Mouse (Mus musculus): ENCODE data around the gene Bpifb6.

Bpifb6 gene

DNA sequence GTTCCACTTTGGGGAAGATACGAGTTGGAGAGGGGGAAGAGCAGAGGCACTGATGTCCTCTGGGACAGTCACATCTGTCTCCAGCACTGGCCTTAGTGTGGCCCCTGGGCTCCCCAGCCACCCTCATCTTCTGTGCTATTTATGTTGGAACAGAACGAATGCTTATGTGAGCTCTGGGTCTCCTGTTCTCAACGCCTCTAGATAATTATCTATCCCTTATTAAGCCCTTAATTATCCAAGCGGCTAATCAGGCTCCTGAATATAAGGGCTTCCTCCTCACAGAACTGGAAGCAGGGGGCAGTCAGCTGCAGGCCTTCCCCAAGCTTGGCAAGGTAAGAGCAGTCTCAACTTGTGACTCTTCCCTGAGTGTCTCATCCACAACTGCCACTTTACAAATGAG, at the start of gene Bpifb6:
TSS of gene Bpifb6 (plus strand) at position 301 of the 400 bp plus-strand sequence.
- no peak for DNase-seq (ENCODE audit: low spot score)

DNA sequence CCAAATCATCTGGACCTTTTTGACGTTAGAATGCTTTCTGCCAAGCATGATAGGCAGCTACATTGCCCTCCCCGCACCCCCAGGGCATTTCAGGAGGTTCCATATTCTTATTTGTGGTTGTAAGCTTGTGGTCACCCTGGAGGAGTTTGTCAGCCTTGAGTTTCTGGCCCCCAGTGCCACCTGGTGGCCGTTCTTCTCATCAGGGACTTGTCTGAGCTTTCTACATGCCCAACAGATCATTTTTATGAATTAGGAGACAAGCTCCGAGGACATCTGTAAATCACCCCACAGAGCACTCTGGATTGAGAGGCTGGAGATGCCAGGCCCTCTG, 49.2 kb upstream of the Bpifb6 start:
- peak; percentile 25 for DNase-seq (ENCODE audit: low spot score)

DNA sequence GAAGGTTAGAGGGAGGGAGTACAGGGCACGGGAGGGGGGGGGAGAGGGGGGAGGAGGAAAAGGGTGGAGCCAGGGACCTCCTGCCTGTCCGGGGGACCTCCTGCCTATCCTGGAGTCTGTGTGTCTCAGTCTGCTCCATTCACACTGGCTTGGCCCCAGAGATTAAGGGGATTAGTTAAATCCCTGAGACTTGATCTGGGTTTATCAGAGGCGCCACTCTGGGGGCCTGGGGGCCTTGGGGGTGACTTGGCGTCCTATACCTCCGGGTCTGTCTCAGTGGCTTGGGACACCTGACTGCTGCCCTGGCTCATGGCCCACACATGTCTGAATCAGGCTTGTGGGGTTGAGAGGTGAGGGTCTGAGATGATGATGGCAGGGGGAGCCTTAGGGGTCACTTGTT, 46.6 kb upstream of the Bpifb6 start:
- no peak for DNase-seq (ENCODE audit: low spot score)

DNA sequence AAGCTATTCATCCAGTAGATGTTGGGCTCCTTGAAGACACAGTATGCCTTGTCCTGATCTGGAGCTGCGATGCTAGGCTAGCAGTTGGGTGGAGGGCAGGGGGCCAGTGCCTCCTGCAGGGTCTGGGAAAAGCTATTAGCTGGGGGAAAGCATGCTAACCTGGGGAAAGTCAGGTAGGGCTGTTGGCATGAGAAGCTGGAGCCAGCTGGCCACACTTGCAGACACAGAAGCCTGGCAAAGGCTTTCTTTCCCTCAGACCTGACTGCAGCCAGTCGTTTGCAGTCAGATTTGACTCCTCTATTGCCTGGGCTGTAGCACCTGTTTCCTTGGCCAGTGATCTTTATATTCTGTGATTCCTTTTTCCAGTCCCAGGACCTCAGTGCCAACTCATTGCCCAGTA, 40.6 kb upstream of the Bpifb6 start:
- DNase-seq (ENCODE audit: low spot score), result no peak

DNA sequence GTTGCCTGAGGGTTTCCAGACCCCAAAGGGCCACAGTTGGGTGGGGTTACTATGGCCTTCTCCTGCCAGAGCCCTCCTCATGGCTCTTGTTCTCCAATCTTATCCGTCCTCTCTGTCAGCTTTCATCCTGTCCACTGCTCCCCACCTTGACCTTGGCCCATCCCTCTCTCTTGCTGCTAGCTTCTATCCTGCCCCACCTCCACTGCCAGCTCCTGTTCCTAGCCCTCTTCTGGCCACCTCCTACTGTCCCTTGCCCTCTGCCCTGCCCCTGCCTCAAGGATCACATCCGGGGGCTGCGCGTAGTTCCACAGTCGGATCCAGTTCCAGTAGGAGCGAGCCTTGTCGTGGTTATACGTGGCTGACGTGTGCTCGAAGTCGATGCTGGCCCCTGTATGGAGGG, 39.9 kb upstream of the Bpifb6 start:
- no peak for DNase-seq (ENCODE audit: low spot score)

DNA sequence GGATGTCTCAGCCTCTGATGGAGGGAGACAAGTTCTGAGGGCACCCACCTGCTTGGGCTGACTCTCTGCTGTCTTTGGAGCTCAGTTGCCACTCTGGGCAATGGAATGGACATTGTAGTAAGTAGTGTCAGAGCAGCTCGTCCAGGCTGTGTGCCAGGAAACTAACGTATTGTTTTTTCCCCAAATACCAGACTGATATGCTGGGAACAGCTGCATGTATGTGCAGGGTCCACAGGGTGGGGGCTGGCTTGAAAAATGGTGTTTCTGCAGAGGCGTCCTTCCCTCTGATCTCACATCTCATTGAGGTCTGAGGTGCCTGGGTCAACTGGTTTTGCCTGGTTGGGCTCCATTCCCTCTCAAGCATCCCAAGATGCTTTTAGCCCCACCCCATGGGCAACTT, 39.5 kb upstream of the Bpifb6 start:
- no peak for DNase-seq (ENCODE audit: low spot score)

DNA sequence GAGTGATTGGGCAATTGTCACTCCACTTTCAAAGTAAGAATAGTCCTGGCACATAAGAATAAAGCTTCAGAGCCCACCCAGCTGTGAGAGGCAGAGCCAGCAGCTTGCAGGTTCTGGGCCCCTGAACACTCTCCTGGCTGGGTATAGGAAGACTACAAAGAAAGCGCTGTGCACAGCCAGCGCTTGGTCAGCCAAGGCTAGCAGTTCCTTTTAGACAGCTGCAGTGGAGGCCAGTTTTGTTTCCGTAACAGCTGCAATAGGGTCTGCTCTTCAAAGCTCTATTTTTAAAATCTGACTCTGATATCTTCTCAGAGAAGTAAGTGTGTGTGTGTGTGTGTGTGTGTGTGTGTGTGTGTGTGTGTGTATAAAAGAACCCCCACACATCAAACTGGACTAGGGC, 38.2 kb upstream of the Bpifb6 start:
- DNase-seq (ENCODE audit: low spot score), result no peak

DNA sequence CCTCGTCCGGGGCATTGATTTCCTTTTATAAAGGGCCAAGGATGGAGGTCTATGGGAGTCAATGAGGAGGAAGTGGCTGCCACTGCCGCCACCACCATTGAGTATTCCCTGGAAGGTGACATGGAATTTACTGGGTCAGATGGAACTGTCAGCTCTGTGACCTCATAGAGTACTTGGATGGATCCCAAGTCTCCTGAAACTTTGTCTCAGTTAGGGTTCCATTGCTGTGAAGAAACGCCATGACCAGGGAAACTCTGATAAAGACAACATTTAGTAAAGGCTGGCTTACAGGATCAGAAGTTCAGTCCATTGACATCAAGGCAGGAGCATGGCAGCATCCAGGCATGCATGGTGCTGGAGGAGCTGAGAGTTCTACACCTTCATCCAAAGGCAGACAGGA, 29.2 kb upstream of the Bpifb6 start, which contains the start of gene Sun5:
TSS of gene Sun5 (minus strand) at position 101 of the 400 bp plus-strand sequence.
- no peak for DNase-seq (ENCODE audit: low spot score)

DNA sequence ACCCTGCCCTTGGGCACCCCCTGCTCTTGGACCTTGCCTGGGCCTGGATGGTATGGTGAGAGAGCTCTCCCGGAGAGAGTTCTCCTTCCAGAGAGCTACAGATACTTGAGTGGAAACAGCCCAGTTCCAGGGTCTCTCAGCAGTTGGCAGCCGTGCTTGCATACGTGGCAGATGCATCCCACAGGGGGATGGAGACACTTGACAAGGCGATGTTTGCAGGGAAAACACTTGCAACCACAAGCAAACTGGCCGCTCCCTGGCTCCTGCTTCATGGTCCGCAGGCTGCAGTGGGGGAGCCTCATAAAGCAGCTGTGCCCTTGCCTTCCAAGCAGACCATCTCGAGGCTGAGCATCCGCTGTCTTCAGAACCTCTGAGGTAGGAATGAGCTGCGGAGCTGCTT, 25.4 kb upstream of the Bpifb6 start, which contains the start of gene Bpifb2:
TSS of gene Bpifb2 (plus strand) at position 301 of the 400 bp plus-strand sequence.
- no peak for DNase-seq (ENCODE audit: low spot score)

DNA sequence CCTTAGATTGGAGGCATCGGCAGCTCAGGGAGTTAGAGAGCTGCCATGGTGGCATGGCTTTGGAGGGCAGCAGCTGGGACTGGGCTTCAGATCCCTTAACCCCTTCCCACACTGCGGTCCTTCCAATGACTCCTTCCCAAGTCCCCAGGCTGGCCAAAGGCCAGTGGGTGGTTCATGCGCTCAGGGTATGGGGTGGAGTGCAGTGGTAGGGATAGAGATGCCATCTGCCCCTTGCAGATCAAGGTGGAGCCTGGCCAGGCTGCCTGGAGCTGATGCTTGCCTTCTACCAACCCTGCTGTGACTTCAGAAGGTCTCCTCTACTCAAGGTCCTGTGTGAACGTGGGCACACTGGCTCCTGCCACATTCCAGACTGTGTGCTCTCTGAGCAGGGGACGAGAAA, 1.1 kb upstream of the Bpifb6 start:
- no peak for DNase-seq (ENCODE audit: low spot score)

DNA sequence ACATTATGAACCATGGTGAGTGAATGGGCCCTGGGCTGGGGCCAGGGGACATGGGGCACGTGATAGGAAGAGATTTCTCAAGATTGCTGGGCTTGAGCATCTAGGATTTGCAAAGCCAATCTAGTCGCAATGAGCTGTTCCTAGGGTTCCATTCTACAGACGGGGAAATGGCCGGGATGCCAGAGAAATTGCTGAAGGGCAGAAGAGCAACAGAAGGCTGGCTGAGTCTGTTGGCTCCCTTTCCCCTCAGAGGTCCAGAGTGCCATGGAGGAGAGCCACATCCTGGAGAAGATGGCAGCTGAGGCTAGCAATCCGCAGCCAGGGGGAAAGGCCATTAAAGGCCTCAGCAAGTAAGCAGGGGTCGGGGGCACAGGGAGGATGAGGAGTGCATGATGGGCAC, 2.5 kb downstream of the Bpifb6 start:
- DNase-seq (ENCODE audit: low spot score), result no peak

DNA sequence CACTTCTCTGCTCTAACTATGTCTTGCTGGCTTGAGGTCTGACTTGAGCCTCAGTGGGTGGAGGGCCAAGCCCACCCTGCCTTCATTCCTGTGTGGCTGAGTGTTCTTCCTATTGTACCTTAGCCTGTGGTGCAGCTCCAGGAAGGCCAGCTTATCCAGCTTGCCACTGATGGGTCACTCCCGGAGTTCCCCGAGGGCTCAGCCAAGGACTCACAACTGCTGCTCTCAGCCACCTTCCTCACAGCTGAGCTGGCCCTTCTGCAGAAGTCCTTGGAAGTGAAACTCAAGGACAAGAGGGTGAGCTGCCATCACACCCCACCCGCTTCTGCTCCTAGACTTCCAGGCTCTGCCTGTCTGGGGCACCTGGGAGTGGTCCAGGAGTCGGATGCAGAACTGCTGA, 6.4 kb downstream of the Bpifb6 start:
- no peak for DNase-seq (ENCODE audit: low spot score)

DNA sequence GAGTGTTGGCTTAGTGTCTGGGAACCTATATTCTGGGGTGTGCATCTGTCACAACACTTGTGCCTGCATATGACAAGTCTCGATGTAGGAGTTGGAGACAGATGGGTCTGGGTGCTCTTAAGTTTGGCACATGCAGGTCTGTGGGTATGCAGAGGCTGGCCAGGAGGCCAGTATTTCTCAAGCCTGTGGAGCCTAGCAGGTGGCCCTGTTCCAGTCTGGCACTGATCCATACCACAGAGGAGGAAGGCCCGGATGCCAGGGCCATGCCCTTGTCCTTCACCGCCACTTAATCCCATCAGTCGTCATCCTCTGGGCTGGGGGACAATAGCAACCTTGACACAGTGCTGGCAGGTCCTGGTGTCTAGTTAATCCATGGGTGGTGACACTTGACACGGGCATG, 14.0 kb downstream of the Bpifb6 start:
- DNase-seq (ENCODE audit: low spot score), result no peak

DNA sequence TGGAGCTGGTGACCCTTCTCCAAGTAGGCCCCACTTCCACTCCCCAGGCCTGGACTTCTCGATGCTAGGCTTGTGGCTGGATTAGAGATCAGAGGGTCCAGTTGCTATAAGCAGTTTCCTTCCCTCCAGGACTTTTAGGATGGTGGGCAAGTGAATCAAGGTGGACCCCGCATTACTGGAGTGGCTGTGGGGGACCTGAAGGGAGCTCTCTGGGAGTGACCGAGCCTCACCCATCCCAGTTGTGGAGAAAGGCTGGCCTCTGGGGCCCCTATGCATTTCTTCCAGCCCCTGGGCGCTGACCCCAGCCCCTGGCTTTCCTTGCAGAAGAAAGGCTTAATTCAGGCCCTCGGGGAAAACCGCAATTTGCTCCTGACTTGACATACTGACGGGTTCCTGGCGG, 17.7 kb downstream of the Bpifb6 start, which contains the start of gene Bpifb3:
TSS of gene Bpifb3 (plus strand) at position 301 of the 400 bp plus-strand sequence.
- DNase-seq (ENCODE audit: low spot score), result no peak

DNA sequence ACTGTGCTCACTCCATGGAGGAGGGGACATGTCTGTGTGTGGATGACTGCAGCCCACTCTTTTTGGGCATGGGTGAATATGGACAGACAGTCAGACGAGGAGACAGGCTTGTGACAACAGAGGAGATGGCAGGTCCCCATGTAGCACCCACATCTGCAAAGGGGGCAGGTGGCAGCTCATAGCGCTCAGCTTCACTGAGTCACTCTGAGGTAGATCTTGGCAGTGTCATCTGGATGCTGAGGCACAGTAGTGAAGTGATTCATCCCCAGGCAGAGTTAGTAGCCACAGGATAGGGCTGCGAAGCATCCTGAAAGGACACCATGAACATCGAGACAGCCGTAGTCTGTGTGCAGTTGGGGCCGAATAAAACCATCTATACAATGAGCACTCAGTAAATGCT, 21.1 kb downstream of the Bpifb6 start:
- no peak for DNase-seq (ENCODE audit: low spot score)

DNA sequence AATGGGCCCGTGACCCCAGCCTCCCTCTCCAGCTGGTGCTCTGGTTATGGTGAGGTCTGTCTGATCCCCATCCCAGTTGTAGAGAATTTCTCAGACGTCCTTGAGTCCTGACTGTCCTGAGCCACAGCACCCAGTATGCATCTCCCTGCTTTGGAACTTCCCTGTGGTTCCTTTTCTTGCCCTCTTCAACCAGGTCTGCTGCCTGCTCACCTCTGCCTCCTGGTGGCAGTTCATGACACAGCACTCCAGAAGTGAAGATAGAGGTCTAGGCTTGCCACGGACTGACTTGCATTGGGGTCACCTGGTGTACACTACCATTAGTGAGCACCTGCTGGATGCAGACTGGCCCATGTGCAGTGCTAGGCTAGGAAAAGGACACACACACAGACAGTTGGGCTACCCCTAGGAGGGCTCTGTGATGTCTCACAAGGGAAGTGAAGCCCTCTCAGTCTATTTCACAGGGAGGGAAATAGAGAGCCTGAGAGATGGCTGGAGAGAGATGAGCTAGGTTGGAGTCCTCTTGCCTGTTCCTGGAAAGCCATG, 29.8 kb downstream of the Bpifb6 start:
- no peak for DNase-seq (ENCODE audit: low spot score)

DNA sequence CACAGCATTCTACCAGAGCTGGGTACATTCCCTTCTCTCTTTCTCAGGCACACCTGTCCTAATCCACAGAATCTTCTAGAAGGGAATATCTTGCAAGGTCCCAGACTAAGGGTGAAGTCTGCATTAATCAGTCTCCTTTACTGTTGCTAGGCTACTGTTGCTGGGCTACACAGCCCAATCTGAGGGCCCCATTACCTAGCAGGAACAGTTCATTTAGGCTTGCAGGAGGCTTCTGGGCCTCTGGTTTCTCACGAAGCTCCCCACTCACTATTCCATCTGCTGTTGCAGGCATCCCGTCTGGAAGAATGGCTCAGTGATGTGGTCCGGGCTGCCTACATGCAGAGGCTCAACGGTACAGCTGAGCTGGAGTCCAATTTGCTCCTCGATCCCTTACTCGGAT, 30.9 kb downstream of the Bpifb6 start:
- DNase-seq (ENCODE audit: low spot score), result no peak

DNA sequence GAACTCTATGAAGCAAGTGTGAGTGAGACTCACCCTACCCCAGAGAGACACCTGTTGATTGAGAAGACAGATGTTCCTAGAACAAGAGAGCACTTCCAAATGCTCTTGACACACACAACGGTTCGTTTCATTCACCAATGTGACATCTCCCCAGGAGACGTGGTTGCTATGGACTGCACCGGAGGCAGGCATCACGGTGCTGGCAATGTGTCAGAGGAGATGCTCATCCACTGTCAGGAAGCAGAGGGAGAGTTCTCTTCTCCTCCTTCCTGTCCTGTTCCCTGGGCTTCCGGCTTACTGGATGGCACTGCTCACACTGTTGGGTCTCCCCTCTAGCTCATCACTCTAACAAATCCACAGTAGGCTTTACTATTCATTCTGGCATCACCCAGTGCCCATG, 33.1 kb downstream of the Bpifb6 start:
- DNase-seq (ENCODE audit: low spot score), result no peak

DNA sequence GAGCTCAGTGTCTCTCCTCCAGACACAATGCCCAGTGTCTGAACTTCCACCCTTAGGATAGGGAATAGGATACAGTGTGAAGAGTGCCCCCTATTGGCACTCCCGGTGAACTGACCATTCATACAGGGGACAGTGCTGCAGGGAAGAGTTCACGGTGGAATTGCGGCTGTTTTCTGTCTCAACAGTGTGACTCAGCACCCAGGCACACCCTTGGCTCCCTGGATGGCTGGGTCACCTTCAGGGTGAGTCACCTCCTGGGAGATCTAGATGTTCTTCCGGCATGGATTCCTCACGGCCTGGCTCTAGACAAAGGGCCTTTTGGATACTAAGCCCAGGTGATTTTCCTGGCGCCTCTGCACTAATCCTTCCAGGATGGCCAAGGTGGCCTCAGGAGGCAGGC, 35.2 kb downstream of the Bpifb6 start:
- no peak for DNase-seq (ENCODE audit: low spot score)

DNA sequence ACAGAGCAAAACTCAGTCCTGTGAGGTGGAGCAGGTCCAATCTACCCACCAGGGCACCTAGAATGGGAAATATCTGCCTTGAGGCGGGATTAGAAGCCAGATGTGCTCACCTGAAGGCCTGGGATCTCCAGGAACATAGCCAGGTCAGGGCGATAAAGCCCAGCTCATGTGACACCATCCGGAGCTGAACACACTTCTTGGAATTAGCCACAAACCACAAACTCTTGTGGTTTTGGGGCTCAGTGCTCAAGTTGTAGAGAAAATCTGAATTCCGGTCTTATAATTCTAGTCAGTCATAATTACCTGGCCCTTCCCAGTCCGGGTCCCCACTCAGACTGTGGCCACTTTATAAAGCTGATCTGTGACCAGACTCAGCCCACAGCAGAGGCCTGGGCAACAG, 37.7 kb downstream of the Bpifb6 start, which contains the start of gene Bpifb4:
TSS of gene Bpifb4 (plus strand) at position 370 of the 400 bp plus-strand sequence.
- no peak for DNase-seq (ENCODE audit: low spot score)

DNA sequence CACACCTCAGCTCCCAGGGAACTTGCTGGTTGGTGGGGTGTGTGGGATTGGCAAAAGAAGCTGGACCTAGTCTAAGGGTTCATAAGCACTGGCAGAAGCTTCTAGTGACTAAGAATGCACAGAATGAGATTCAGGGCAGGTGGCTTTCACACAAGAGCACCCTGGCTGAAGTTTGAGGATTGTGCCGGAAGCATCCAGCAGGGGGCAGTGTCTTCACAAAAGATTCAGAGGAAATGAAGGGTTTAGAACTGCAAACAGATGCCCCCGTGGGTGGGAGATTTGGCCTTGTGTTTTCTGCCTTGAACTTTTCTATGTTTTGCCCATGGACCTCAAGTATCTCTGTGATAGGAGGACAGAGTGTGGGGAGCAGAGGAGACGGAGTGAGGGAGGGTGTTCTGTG, 43.3 kb downstream of the Bpifb6 start:
- DNase-seq (ENCODE audit: low spot score), result no peak

DNA sequence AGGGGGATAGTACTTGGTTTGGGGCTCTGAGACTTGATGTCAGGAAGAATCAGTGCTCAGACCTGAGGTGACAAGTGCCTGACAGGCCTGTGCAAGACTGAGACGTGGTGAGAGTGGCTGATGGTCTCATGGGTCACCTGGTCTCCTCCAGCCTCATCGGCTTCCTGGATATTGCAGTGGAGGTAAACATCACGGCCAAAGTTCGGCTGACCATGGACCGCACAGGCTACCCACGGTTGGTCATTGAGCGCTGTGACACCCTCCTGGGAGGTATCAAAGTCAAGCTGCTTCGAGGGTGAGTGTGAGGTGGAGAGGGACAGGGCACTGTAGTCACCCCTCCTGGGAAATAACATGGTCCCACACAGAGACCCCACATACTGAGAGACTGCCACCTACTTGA, 44.4 kb downstream of the Bpifb6 start:
- DNase-seq (ENCODE audit: low spot score), result no peak

DNA sequence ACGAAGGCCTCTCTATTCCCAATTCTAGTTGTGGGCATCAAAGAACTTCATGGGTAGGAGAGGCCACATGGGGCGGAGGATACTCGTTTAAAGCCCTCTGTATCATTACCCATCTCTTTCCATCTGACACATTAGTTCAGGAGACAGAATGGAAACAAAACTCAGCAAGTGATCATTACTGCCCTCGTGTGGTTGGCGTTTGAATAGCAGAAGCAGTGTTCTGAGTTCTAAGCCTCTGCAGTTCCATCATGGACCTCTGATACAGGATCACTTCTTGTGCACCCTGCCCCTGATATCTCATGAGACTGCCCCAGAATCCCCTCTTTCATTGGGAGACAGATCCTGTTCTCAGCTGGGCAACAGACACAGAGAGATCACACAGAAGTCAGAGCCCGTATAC, 52.7 kb downstream of the Bpifb6 start:
- DNase-seq (ENCODE audit: low spot score), result peak; percentile 33

DNA sequence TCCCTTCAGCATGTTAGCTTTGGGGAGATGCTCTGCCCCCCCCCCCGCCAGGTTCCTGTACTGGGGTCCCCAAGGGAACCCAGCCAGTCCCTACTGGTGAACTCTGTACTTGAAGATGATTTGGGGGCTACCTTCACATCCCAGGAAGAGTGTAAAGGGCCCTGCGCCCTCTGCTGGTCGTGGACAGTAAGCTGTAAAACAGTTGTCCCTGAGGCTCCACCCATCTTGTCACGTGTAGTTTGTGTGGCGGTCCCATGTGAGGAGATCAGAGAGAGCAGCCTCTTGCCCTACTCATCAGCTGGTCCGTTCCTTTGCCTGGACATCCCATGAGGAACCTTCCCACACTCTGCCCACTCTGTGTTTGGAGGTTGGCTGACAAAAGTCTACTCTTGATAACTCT, 53.6 kb downstream of the Bpifb6 start:
- DNase-seq (ENCODE audit: low spot score), result no peak
